Mouse (Mus musculus): ENCODE measurements around the gene Syt3. TPM values are rescaled to one million over a fixed set of nuclear protein-coding genes. Genes with fewer than 3 reads are reported as not detected.

Gene Syt3
- polyA plus RNA-seq, 1 experiment from 2014 or later, result 0.40 TPM

DNA sequence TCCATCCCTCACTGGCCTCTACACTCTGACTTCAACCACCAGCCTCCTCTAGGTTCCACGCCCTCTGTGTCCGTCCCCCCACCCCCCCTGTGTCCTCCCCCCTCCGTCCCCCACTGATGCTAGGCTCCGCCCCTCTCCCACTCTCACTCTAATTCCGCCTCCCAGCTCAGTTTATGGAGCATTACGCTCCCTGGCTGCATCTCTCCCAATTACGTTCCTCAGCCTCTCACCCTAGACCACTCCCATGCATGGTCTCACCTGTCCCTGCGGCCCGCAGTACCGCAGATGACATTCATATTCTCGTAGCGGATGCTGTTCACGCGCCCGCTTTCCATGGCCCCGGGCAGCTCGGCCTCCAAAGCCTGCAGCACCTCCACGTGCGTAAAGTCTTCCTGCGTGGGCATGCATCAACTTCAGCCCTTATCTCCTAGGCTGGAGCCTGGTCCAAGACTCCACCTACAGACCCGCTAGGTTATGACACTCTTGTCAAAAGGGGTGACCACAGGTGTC, 23.1 kb upstream of the Syt3 start:
- Histone ChIP-seq H3K9ac (ENCODE audit: low read depth, low read length) (no peak overlapping the region), H3K4me3 (ENCODE audit: low read depth, low read length) (peak overlapping the region; percentile 56), H3K9me3 (ENCODE audit: control insufficient read depth, low read length) (no peaks in the 10 kb centered on the region), H3K36me3 (ENCODE audit: control insufficient read depth, insufficient read depth, low read length) (no peaks in the 10 kb centered on the region), H3K27ac (ENCODE audit: low read depth, low read length) (no peak overlapping the region), H3K4me2 (peak overlapping the region; percentile 97), H3K4me1 (replicated peaks; ENCODE audit: control insufficient read depth, insufficient read depth, low read length) (peaks cover 15% of the 10 kb centered on the region), H3K27me3 (replicated peaks; ENCODE audit: control insufficient read depth, insufficient read depth, low read length) (peaks cover 60% of the 10 kb centered on the region)
- DNase-seq (ENCODE audit: low spot score), result no peak
- WGBS, result 16% methylated on average over 21 of the region's 21 CpGs
- ATAC-seq (replicated peaks; ENCODE audit: low FRiP score), result no peak

DNA sequence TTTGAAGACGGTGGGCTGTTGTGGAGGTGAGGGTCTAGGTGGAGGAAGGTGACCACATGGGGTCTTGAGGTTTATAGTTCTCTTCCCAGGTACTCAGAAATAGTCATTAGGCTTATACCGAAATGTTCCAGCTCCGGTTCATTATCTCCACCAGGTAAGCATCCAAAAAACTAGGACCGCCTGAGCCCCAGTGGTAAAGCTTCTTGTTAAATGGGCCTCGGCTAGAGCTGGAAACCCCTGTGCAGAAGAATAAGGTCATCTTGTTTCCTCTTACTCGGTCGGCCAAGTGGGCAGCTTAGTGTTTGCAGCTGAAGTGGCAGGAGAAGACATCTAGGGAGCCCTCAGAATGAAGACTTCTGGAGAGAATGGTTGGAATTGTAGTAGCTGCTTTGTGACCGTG, 11.2 kb upstream of the Syt3 start:
- Histone ChIP-seq H3K27ac (ENCODE audit: low read depth, low read length) (no peak overlapping the region), H3K4me2 (no peak overlapping the region; the same call in 1 of the 2 replicates), H3K9ac (ENCODE audit: low read depth, low read length) (no peak overlapping the region), H3K9me3 (ENCODE audit: control insufficient read depth, low read length) (no peaks in the 10 kb centered on the region), H3K4me1 (replicated peaks; ENCODE audit: control insufficient read depth, insufficient read depth, low read length) (peaks cover 8% of the 10 kb centered on the region; the same call in 1 of the 2 replicates), H3K4me3 (ENCODE audit: low read depth, low read length) (no peak overlapping the region), H3K27me3 (replicated peaks; ENCODE audit: control insufficient read depth, insufficient read depth, low read length) (no peaks in the 10 kb centered on the region), H3K36me3 (ENCODE audit: control insufficient read depth, insufficient read depth, low read length) (no peaks in the 10 kb centered on the region)
- DNase-seq (ENCODE audit: low spot score) (no peak), ATAC-seq (replicated peaks; ENCODE audit: low FRiP score) (no peak)
- 83% methylated on average over 8 of the region's 8 CpGs for WGBS

DNA sequence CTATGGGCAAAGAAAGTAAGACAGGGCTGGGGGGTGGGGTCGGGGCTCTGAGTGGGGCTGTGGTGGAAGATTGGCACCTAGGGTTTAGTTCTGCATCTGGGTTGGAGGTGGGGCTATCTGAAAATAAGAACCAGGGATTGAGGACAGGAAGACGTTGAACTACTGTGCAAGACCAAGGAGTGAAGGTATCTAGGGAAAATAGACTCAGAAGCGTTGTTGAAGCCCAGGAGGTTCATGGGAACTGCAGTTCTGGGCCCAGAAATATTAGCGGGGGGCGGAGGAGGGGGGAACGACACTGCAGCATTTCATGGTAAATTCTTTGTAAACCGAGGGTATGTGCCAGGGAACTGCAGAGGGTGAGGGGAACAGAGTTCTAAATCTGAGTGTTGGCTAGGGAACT, 10.4 kb upstream of the Syt3 start:
- ATAC-seq (replicated peaks; ENCODE audit: low FRiP score), result no peak; the same call in 1 of the 2 replicates
- DNase-seq (ENCODE audit: low spot score), result no peak
- 10% methylated on average over 7 of the region's 7 CpGs for WGBS
- Histone ChIP-seq H3K27ac (ENCODE audit: low read depth, low read length) (no peak overlapping the region), H3K4me3 (ENCODE audit: low read depth, low read length) (peak overlapping the region; percentile 61), H3K4me1 (replicated peaks; ENCODE audit: control insufficient read depth, insufficient read depth, low read length) (peaks cover 8% of the 10 kb centered on the region; the same call in 1 of the 2 replicates), H3K27me3 (replicated peaks; ENCODE audit: control insufficient read depth, insufficient read depth, low read length) (no peaks in the 10 kb centered on the region), H3K4me2 (peak overlapping the region; percentile 79), H3K9ac (ENCODE audit: low read depth, low read length) (peak overlapping the region; percentile 47; the same call in 1 of the 2 replicates), H3K36me3 (ENCODE audit: control insufficient read depth, insufficient read depth, low read length) (no peaks in the 10 kb centered on the region), H3K9me3 (ENCODE audit: control insufficient read depth, low read length) (no peaks in the 10 kb centered on the region)

DNA sequence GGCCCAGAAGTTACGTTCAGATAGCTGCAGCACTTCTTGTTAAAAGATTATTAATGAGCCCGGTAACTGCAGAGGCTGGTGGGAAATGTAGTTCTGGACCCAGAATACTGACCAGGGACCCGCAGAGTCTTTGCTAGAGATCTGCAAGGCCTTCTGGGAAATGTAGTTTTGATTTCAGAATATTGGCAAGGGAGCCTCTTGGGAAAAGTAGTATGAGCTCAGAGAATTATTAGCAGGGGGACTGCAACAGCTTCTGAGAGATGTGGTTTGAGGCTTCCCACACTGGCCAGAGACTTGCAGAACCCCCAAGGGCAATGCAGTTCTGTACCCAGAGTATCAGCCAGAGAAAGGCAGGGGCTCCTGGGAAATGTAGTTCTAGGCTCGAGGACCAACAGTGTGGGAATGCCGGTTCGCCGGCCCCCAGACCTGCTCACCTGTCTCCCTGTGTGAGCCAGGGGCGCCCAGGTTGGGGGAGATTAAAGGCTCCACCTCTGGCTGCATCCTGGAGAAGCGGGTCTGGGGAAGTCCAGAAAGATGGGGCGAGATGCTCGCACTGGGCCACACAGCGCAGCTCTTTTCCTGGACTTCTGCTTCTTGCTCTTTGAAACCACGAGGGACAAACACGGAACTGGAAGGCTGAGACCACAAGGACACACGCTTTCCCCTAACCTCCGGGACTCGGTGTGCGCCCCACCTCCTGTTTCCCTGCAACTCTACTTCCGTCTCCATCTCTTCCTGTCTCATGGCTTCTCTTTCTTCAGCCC, 9.8 kb upstream of the Syt3 start:
- DNase-seq (ENCODE audit: low spot score) (peak; percentile 86), ATAC-seq (replicated peaks; ENCODE audit: low FRiP score) (peak; percentile 87)
- no peaks in the 10 kb centered on the region for H3K36me3 ChIP-seq (ENCODE audit: control insufficient read depth, insufficient read depth, low read length)
- H3K27ac ChIP-seq (ENCODE audit: low read depth, low read length), result no peak overlapping the region; the same call in 1 of the 2 replicates
- peaks cover 8% of the 10 kb centered on the region; the same call in 1 of the 2 replicates for H3K4me1 ChIP-seq (replicated peaks; ENCODE audit: control insufficient read depth, insufficient read depth, low read length)
- no peaks in the 10 kb centered on the region for H3K9me3 ChIP-seq (ENCODE audit: control insufficient read depth, low read length)
- H3K27me3 ChIP-seq (replicated peaks; ENCODE audit: control insufficient read depth, insufficient read depth, low read length), result no peaks in the 10 kb centered on the region
- WGBS, result under 1% methylated on average over 19 of the region's 19 CpGs
- peak overlapping the region; percentile 61 for H3K4me3 ChIP-seq (ENCODE audit: low read depth, low read length)
- H3K4me2 ChIP-seq, result peak overlapping the region; percentile 79
- peak overlapping the region; percentile 71 for H3K9ac ChIP-seq (ENCODE audit: low read depth, low read length)

DNA sequence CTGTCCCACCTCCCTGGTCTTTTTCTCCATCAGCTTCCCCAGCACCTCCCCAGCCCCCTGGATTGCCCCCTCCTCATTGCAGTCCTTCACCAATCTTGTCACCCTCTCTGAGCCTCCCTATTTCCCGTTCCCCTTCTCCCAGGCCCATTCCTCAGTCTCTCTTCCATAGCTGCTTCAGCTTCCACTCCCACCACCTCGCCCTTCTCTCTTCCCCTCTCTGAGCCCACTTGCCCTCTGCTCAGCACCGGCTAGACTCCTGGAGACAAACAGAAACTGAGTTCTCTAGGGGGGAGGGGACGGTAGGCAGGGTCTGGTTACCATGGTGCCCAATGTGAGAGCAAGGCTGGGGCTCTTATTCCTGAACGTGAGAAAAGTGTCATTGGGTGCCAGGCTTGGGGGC, 9.1 kb upstream of the Syt3 start:
- Histone ChIP-seq H3K4me1 (replicated peaks; ENCODE audit: control insufficient read depth, insufficient read depth, low read length) (peaks cover 8% of the 10 kb centered on the region; the same call in 1 of the 2 replicates), H3K4me2 (peak overlapping the region; percentile 79), H3K4me3 (ENCODE audit: low read depth, low read length) (peak overlapping the region; percentile 61), H3K9ac (ENCODE audit: low read depth, low read length) (peak overlapping the region; percentile 71; the same call in 1 of the 2 replicates), H3K27me3 (replicated peaks; ENCODE audit: control insufficient read depth, insufficient read depth, low read length) (no peaks in the 10 kb centered on the region), H3K27ac (ENCODE audit: low read depth, low read length) (no peak overlapping the region), H3K9me3 (ENCODE audit: control insufficient read depth, low read length) (no peaks in the 10 kb centered on the region), H3K36me3 (ENCODE audit: control insufficient read depth, insufficient read depth, low read length) (no peaks in the 10 kb centered on the region)
- no peak for DNase-seq (ENCODE audit: low spot score)
- no peak for ATAC-seq (replicated peaks; ENCODE audit: low FRiP score)
- WGBS, result 8% methylated on average over 5 of the region's 5 CpGs

DNA sequence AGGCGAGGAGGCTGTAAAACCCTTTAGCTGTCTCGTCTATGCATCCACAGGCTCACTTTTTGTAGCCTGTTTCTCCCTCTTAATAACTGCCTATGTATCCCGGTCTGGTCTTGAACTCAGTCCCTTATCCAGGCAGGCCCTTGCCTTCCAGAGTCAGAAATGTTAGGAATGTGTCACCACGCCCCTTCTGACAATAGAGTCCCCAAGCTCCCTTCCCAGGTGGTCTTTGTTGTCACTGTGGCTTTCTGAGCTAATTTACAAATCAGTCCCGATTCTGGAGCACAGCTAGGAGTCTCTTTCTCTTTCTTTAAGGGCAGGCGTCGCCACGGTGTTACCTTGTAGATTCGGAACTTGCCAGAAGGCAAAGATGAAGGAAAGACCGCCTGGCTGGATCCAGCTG, 8.7 kb upstream of the Syt3 start:
- ATAC-seq (replicated peaks; ENCODE audit: low FRiP score) (no peak), DNase-seq (ENCODE audit: low spot score) (no peak)
- Histone ChIP-seq H3K9ac (ENCODE audit: low read depth, low read length) (no peak overlapping the region), H3K36me3 (ENCODE audit: control insufficient read depth, insufficient read depth, low read length) (no peaks in the 10 kb centered on the region), H3K9me3 (ENCODE audit: control insufficient read depth, low read length) (no peaks in the 10 kb centered on the region), H3K27me3 (replicated peaks; ENCODE audit: control insufficient read depth, insufficient read depth, low read length) (no peaks in the 10 kb centered on the region), H3K27ac (ENCODE audit: low read depth, low read length) (no peak overlapping the region), H3K4me2 (peak overlapping the region; percentile 79), H3K4me3 (ENCODE audit: low read depth, low read length) (peak overlapping the region; percentile 61), H3K4me1 (replicated peaks; ENCODE audit: control insufficient read depth, insufficient read depth, low read length) (peaks cover 8% of the 10 kb centered on the region; the same call in 1 of the 2 replicates)
- 26% methylated on average over 10 of the region's 10 CpGs for WGBS

DNA sequence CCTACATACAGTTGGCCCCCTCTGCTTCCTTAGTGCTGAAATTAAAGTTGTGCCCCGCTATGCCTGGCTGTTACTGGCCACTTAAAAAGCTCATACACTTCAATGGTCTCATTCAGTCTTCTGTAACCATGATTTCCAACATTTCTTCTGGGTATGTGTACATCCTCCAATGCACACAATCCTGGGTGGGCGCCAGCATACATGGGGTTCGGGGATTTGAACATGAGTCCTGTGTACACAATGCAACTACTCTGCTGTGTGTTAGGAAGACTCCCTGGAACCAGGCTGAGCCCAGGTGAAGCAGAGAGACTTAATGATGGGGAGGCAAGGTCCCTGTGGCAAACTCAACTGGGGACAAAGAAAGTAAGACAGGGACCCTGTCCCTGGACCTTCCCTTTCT, 8.1 kb upstream of the Syt3 start:
- ATAC-seq (replicated peaks; ENCODE audit: low FRiP score), result no peak
- WGBS, result 65% methylated on average over 3 of the region's 3 CpGs

DNA sequence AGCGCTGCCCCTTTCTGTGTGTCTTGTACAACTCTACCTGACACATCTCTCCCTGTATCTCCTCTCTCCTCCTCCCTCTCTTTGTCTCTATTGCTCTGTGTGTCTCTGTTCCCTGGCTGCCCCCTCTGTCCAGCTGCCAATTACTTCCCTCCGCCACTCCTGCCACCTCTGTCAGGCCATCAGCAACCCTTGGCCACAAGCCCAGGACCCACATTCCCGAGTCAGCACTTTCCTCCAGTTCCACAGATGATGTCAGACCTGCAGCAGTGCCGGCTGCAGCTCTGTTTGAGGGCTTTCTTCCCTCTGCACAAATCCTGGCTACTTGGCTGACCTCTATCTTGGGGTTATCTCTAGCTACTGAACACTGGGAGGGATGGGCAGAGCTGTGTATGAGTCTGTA, 5.6 kb upstream of the Syt3 start:
- Histone ChIP-seq H3K4me3 (ENCODE audit: low read depth, low read length) (no peak overlapping the region), H3K4me2 (no peak overlapping the region), H3K27me3 (replicated peaks; ENCODE audit: control insufficient read depth, insufficient read depth, low read length) (peaks cover 14% of the 10 kb centered on the region), H3K36me3 (ENCODE audit: control insufficient read depth, insufficient read depth, low read length) (no peaks in the 10 kb centered on the region), H3K4me1 (replicated peaks; ENCODE audit: control insufficient read depth, insufficient read depth, low read length) (peaks cover 7% of the 10 kb centered on the region; the same call in 1 of the 2 replicates), H3K9me3 (ENCODE audit: control insufficient read depth, low read length) (no peaks in the 10 kb centered on the region), H3K27ac (ENCODE audit: low read depth, low read length) (no peak overlapping the region), H3K9ac (ENCODE audit: low read depth, low read length) (no peak overlapping the region)
- 44% methylated on average over 4 of the region's 4 CpGs for WGBS
- DNase-seq (ENCODE audit: low spot score), result no peak
- ATAC-seq (replicated peaks; ENCODE audit: low FRiP score), result no peak

More for the DNA sequence above, 8.1 kb upstream of the Syt3 start:
- Histone ChIP-seq H3K4me1 (replicated peaks; ENCODE audit: control insufficient read depth, insufficient read depth, low read length) (peaks cover 8% of the 10 kb centered on the region; the same call in 1 of the 2 replicates), H3K4me3 (ENCODE audit: low read depth, low read length) (no peak overlapping the region), H3K36me3 (ENCODE audit: control insufficient read depth, insufficient read depth, low read length) (no peaks in the 10 kb centered on the region), H3K9me3 (ENCODE audit: control insufficient read depth, low read length) (no peaks in the 10 kb centered on the region), H3K4me2 (no peak overlapping the region), H3K9ac (ENCODE audit: low read depth, low read length) (no peak overlapping the region), H3K27ac (ENCODE audit: low read depth, low read length) (no peak overlapping the region), H3K27me3 (replicated peaks; ENCODE audit: control insufficient read depth, insufficient read depth, low read length) (no peaks in the 10 kb centered on the region)
- DNase-seq (ENCODE audit: low spot score), result no peak

DNA sequence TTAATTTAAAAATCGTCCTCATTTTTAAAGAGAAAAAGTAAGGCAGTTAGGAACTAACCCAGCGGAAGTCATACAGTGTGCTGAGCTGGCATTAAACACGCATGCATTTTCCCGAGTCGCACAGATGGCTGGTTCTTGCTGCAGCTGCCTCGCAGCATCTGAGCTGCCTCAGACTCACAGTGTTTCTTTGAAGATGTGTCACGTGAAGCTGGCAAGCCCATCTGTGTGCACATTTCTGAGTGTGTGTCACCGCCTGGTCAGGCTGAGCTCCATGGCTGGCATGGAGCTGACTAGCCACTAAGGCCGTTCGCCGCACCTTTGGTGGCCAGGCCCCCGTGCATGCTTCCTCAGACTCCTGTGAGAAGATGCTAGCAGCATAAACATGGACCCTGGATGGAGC, 1.4 kb upstream of the Syt3 start:
- ATAC-seq (replicated peaks; ENCODE audit: low FRiP score) (no peak), DNase-seq (ENCODE audit: low spot score) (no peak)
- Histone ChIP-seq H3K36me3 (ENCODE audit: control insufficient read depth, insufficient read depth, low read length) (no peaks in the 10 kb centered on the region), H3K4me1 (replicated peaks; ENCODE audit: control insufficient read depth, insufficient read depth, low read length) (no peaks in the 10 kb centered on the region), H3K27me3 (replicated peaks; ENCODE audit: control insufficient read depth, insufficient read depth, low read length) (peaks cover 49% of the 10 kb centered on the region), H3K9ac (ENCODE audit: low read depth, low read length) (no peak overlapping the region), H3K9me3 (ENCODE audit: control insufficient read depth, low read length) (no peaks in the 10 kb centered on the region), H3K4me3 (ENCODE audit: low read depth, low read length) (no peak overlapping the region), H3K27ac (ENCODE audit: low read depth, low read length) (no peak overlapping the region), H3K4me2 (no peak overlapping the region)
- 77% methylated on average over 12 of the region's 12 CpGs for WGBS
